Mouse (Mus musculus): ENCODE measurements around the gene Ccdc92. TPM values are rescaled to one million over a fixed set of nuclear protein-coding genes. Genes with fewer than 3 reads are reported as not detected.

Ccdc92 gene
- polyA plus RNA-seq, 1 experiment, result 105 TPM

DNA sequence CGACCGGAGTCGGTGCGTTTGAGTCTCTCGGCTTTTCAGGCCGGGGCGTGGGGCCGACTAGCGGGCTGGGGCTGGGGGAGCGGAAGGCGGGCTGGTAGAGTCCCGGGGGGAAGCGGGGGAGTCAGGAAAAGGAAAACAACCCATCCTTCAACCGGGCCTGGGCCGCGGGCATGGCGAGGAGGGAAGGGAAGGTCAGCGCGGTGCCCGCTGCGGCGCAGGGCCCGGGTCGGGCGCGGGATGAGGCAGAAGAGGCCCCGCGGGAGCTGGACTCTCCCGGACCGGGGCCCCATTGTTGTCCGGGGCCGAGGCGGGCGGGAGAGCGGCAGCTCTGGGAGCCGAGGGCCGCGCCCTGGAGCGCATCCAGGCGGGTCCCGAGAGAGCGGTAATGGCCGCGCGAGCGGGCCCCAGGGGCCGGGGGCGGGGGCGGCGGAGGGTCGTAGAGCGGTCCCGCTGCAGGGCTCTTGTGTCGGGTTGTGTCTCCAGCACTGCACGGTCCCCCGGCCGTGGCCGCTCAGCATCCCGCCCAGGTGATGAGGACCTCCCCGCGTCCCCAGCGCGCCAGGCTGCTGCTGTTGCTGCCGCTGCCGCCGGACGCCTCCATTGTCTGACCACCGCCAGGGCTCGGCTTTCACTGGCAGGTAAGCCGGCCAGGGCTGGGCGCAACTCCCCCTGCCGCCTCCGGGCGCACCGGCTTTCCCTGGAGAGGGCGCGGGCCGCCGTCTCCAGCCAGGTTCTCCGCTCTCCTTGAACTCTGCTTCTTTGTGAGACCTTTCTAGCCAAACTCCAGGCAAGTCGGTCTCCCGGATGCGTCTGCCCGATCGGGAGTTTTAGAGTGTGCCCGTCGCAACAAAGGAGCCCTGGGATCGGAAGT is 882 bp upstream of the Ccdc92 start:
- TF ChIP-seq GATA1 (IDR thresholded peaks at IDR 0.05; ENCODE audit: borderline replicate concordance, low read length) (no peak), FLI1 (IDR thresholded peaks at IDR 0.05; ENCODE audit: low read length) (no peak)
- Histone ChIP-seq H3K9me3 (no peaks in the 10 kb centered on the region), H3K27me3 (replicated peaks) (peaks cover 17% of the 10 kb centered on the region), H3K4me3 (replicated peaks) (peak overlapping the region; percentile 96), H3K4me1 (peaks cover 68% of the 10 kb centered on the region), H3K36me3 (replicated peaks; ENCODE audit: low read length) (peaks cover 36% of the 10 kb centered on the region)

DNA sequence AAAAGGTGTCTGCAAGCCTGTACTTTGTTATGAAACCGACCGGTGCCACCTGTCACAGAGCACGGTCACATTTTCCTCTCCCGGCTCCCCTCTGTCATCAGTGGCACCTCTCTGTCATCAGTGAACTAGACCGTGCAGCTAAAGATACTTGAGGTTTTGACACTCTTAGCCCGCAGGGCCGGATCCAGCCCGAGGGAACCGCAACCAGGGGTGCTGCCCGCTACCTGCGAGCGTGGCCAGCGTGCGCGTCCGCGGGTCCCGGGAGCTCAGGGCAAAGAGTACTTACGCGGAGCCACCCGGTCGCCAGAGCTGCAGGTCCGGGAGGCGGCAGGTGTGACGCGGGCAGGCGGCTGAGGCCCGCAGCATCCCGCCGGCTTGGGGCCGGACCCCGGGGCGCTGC is 761 bp downstream of the Ccdc92 start:
- Histone ChIP-seq H3K4me3 (replicated peaks) (peak overlapping the region; percentile 96), H3K9me3 (no peaks in the 10 kb centered on the region), H3K36me3 (replicated peaks; ENCODE audit: low read length) (peaks cover 25% of the 10 kb centered on the region), H3K4me1 (peaks cover 67% of the 10 kb centered on the region), H3K27me3 (replicated peaks) (peaks cover 20% of the 10 kb centered on the region)
- TF ChIP-seq GATA1 (IDR thresholded peaks at IDR 0.05; ENCODE audit: borderline replicate concordance, low read length), result no peak
- TF ChIP-seq FLI1 (IDR thresholded peaks at IDR 0.05; ENCODE audit: low read length), result no peak

DNA sequence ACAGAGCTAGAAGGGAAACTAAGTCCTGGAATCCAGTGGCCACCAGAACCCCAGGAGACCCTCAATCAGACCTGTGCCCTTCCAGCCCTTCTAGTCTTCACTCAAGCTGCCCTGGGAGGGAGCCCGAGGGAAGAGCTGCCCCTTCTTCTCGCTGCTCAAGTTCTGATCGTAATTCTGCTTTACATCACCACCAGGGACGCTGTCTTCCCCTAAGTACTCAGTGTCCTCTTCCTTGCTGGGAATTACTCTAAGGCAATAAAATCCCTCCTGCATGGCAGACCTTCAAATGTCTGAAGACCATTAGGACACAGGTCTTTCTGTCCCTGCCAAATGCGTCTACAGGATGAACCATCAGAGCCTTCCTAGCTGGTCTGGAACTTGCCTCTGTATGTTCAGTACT is 2.2 kb downstream of the Ccdc92 start:
- Histone ChIP-seq H3K27me3 (replicated peaks) (peaks cover 20% of the 10 kb centered on the region), H3K4me3 (replicated peaks) (peak overlapping the region; percentile 68), H3K9me3 (no peaks in the 10 kb centered on the region), H3K4me1 (peaks cover 73% of the 10 kb centered on the region), H3K36me3 (replicated peaks; ENCODE audit: low read length) (peaks cover 24% of the 10 kb centered on the region)
- no peak for TF ChIP-seq FLI1 (IDR thresholded peaks at IDR 0.05; ENCODE audit: low read length)
- no peak for TF ChIP-seq GATA1 (IDR thresholded peaks at IDR 0.05; ENCODE audit: borderline replicate concordance, low read length)

DNA sequence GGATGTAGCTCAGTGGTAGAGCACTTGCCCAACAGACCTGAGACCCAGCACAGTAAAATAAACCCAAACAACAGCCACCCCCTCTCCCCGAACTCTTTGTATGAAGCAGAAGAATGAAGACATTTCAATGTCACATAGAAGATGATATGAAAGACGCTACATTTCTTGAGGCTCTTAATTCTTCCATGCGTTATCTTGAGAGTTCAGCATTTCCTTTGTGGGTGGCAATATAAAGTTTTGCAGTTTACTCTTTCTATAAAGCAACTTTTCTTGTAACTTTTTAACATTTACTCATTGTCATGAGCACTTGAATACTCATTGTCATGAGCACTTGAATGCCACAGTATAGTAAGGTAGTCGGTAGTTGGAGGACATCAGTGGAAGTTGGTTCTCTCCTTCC is 8.0 kb downstream of the Ccdc92 start:
- peak overlapping the region; percentile 16 for H3K4me3 ChIP-seq (replicated peaks)
- no peak for TF ChIP-seq FLI1 (IDR thresholded peaks at IDR 0.05; ENCODE audit: low read length)
- no peak for TF ChIP-seq GATA1 (IDR thresholded peaks at IDR 0.05; ENCODE audit: borderline replicate concordance, low read length)

DNA sequence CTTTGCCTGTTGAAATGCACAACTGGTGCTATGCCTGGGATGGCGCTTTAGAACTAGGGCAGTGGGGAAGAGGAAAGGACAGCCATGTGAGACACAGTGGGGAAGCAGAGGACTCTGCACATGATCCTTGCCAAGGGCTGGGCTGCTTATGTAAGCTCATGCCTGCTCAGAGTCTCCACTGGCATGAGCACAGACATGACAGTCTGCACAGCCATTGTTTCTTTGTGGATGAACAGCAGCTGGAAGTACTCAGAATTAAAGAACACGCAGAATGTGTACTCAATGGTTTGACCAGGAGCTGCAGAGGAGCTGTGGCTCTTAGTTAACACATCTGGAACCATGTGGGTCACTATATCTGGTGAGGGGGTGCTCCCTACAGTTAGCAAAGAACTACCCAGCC is 9.1 kb downstream of the Ccdc92 start:
- H3K36me3 ChIP-seq (replicated peaks; ENCODE audit: low read length), result peaks cover 19% of the 10 kb centered on the region
- peak overlapping the region; percentile 19 for H3K4me3 ChIP-seq (replicated peaks)
- H3K9me3 ChIP-seq, result no peaks in the 10 kb centered on the region
- no peak for TF ChIP-seq GATA1 (IDR thresholded peaks at IDR 0.05; ENCODE audit: borderline replicate concordance, low read length)
- no peak for TF ChIP-seq FLI1 (IDR thresholded peaks at IDR 0.05; ENCODE audit: low read length)
- peaks cover 82% of the 10 kb centered on the region for H3K4me1 ChIP-seq
- H3K27me3 ChIP-seq (replicated peaks), result peaks cover 3% of the 10 kb centered on the region

More for the DNA sequence above, 8.0 kb downstream of the Ccdc92 start:
- H3K27me3 ChIP-seq (replicated peaks), result peaks cover 3% of the 10 kb centered on the region
- no peaks in the 10 kb centered on the region for H3K9me3 ChIP-seq
- H3K36me3 ChIP-seq (replicated peaks; ENCODE audit: low read length), result peaks cover 19% of the 10 kb centered on the region
- H3K4me1 ChIP-seq, result peaks cover 83% of the 10 kb centered on the region

DNA sequence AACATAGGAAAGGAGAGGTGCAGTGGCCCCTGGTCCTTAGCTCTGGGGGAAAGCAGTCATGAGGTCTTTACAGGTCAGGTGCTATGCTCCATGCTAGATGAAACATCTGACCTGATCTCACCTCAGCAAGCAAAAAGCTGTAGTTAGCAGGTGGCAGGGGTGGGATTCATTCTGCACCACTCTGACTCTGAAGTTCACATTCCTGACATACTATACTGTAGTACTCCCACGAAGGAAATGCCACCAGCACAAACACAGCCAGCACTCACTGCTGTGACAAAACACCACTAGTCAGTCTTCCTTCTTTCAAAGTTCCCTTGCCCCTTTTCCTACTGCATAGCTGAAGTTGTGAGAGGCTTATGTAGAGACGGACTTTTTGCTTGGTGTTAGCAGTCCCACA is 9.9 kb downstream of the Ccdc92 start:
- TF ChIP-seq FLI1 (IDR thresholded peaks at IDR 0.05; ENCODE audit: low read length) (no peak), GATA1 (IDR thresholded peaks at IDR 0.05; ENCODE audit: borderline replicate concordance, low read length) (no peak)
- Histone ChIP-seq H3K27me3 (replicated peaks) (peaks cover 2% of the 10 kb centered on the region), H3K4me3 (replicated peaks) (no peak overlapping the region), H3K4me1 (peaks cover 82% of the 10 kb centered on the region), H3K9me3 (no peaks in the 10 kb centered on the region), H3K36me3 (replicated peaks; ENCODE audit: low read length) (peaks cover 17% of the 10 kb centered on the region)

DNA sequence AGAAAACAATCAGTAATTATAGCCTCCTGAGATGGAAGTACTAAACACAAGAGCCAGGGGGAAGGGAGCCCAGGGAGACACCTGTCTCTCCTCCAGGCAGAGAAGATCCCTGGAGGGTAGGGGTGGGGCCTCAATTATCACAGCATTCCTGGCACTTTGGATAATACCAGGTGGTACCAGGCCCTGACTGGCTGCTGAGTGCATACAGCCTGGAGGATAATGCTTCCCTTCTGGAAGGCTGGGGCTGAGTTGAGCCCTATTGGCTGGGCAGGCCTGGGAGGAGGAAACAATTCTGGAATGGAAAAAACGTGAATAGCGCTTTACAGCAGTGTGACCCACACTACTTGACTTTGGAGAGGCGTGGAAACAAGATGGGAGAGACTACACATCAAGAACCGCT is 10.7 kb downstream of the Ccdc92 start:
- no peaks in the 10 kb centered on the region for H3K27me3 ChIP-seq (replicated peaks)
- H3K4me1 ChIP-seq, result peaks cover 86% of the 10 kb centered on the region
- H3K4me3 ChIP-seq (replicated peaks), result no peak overlapping the region
- H3K9me3 ChIP-seq, result no peaks in the 10 kb centered on the region
- H3K36me3 ChIP-seq (replicated peaks; ENCODE audit: low read length), result peaks cover 14% of the 10 kb centered on the region
- TF ChIP-seq GATA1 (IDR thresholded peaks at IDR 0.05; ENCODE audit: borderline replicate concordance, low read length) (no peak), FLI1 (IDR thresholded peaks at IDR 0.05; ENCODE audit: low read length) (no peak)

DNA sequence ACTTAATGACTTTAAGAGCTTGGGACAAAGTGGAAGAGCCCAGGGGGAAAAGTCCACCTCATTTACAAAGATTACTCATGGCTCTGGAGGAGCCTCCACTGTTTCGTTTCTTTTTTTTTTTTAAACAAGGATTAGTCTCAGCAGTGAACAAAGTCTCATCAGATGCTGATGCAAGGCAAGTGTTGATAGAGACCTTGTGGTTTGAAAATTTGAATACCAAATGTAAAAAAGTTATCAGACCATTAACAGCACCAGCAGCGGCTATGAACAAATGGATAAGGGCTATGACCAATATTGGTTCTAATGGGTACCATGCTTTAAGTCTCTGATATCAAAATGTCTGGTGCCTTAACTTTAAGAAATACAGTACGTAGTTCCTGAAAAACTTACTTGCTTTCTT is 13.2 kb downstream of the Ccdc92 start:
- Histone ChIP-seq H3K27me3 (replicated peaks) (no peaks in the 10 kb centered on the region), H3K9me3 (no peaks in the 10 kb centered on the region), H3K4me1 (peaks cover 88% of the 10 kb centered on the region), H3K36me3 (replicated peaks; ENCODE audit: low read length) (peaks cover 3% of the 10 kb centered on the region), H3K4me3 (replicated peaks) (no peak overlapping the region)
- TF ChIP-seq GATA1 (IDR thresholded peaks at IDR 0.05; ENCODE audit: borderline replicate concordance, low read length) (no peak), FLI1 (IDR thresholded peaks at IDR 0.05; ENCODE audit: low read length) (no peak)

DNA sequence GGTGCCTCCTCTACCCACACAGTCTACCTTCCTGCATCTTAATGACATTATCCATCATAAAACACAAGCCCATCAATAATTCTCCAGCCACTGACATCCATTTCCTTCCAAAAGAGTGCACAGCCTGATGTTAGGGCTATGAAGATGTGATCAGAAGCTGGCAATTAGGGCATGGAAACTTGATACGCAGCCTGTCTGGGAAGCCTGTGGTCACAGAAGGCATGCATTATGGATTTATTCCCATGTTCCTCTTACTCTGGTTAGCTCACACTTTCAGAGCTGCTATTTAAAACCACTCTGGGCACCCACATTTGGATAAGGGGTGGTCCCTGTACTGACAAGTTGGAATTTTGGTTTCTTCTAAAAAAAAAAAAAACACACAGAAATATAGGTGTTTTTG is 15.2 kb downstream of the Ccdc92 start:
- Histone ChIP-seq H3K27me3 (replicated peaks) (no peaks in the 10 kb centered on the region), H3K4me1 (peaks cover 88% of the 10 kb centered on the region), H3K36me3 (replicated peaks; ENCODE audit: low read length) (peaks cover 8% of the 10 kb centered on the region), H3K9me3 (no peaks in the 10 kb centered on the region), H3K4me3 (replicated peaks) (no peak overlapping the region)
- TF ChIP-seq FLI1 (IDR thresholded peaks at IDR 0.05; ENCODE audit: low read length), result no peak
- TF ChIP-seq GATA1 (IDR thresholded peaks at IDR 0.05; ENCODE audit: borderline replicate concordance, low read length), result no peak

DNA sequence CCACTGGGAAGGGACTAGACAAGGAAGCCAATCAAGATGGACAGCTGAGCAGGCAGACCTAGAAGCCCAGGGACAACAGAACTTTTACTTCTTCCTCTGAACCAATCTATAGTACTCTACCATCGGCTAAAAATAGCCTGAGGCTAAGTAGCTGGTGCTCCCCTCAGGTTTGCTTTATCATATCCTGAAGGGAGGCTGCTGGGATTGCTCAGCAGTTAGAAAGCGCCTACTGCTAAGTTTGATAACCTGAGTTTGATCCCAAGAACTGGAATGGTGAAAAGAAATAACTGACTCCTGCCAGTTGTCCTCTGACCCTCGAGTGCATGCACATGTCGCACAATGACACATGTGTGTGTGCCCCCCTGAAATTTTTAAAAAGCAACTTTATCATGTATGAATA is 17.3 kb downstream of the Ccdc92 start:
- Histone ChIP-seq H3K4me3 (replicated peaks) (peak overlapping the region; percentile 65), H3K9me3 (no peaks in the 10 kb centered on the region), H3K4me1 (peaks cover 91% of the 10 kb centered on the region), H3K36me3 (replicated peaks; ENCODE audit: low read length) (peaks cover 14% of the 10 kb centered on the region), H3K27me3 (replicated peaks) (peaks cover 10% of the 10 kb centered on the region)
- no peak for TF ChIP-seq FLI1 (IDR thresholded peaks at IDR 0.05; ENCODE audit: low read length)
- no peak for TF ChIP-seq GATA1 (IDR thresholded peaks at IDR 0.05; ENCODE audit: borderline replicate concordance, low read length)

Data from megakaryocyte, embryonic 14.5 days (primary cell).